Mouse (Mus musculus) forebrain, embryonic 10.5 days (tissue): ENCODE data around the gene Thbd. TPM values are rescaled to one million over a fixed set of nuclear protein-coding genes. Genes with fewer than 3 reads are reported as not detected.
A peak's percentile ranks its signal among the peaks of the same experiment; 100 is the strongest.

ENCODE experiments used
- DNase-seq: peaks from one replicate; pipeline ENCODE4 v3.0.0-alpha.2; 2017; ENCODE audit warnings: low spot score; ENCODE audit errors: extremely low spot score
- H3K27ac ChIP-seq: fragments of 300-500 bp; sonication (generic); 2 replicates; pipeline ENCODE4 v1.5.1; 2016; ENCODE audit warnings: mild to moderate bottlenecking
- H3K27me3 ChIP-seq: fragments of 300-500 bp; sonication (generic); 2 replicates; pipeline ENCODE4 v1.6.1; 2016; ENCODE audit warnings: mild to moderate bottlenecking; ENCODE audit not compliant: poor library complexity, severe bottlenecking
- H3K36me3 ChIP-seq: fragments of 300-500 bp; sonication (generic); replicated peaks from 2 replicates; pipeline ENCODE4 v1.6.1; 2016; ENCODE audit warnings: mild to moderate bottlenecking, moderate library complexity
- H3K4me1 ChIP-seq: fragments of 300-500 bp; sonication (generic); 2 replicates; pipeline ENCODE4 v1.6.1; 2016
- H3K4me3 ChIP-seq: fragments of 300-500 bp; sonication (generic); 2 replicates; pipeline ENCODE4 v1.5.1; 2016; ENCODE audit warnings: mild to moderate bottlenecking, moderate library complexity
- H3K9me3 ChIP-seq: fragments of 300-500 bp; sonication (generic); 2 replicates; pipeline ENCODE4 v1.6.1; 2016; ENCODE audit warnings: mild to moderate bottlenecking, moderate library complexity
- WGBS: fragments of 180-500 bp; shearing (Covaris S2); methylation state at CpG from one replicate; pipeline ENCODE4 v1.1.7; 2016; 5-methylcytosine and 5-hydroxymethylcytosine counted together
- polyA plus RNA-seq: library from polyadenylated mRNA; unstranded; fragments of >200 nt; fragmentation: Nextera tagmentation; extraction: Ambion mirVana; gene quantifications from 2 replicates; pipeline ENCODE4 v1.2.1, GENCODE M21; 2016

Thbd gene
- polyA plus RNA-seq, 1 experiment from 2014 or later: 4.8 TPM

- H3K4me3 ChIP-seq: no peak overlapping the region
- no peak overlapping the region for H3K27ac ChIP-seq
- no peaks in the 10 kb centered on the region for H3K36me3 ChIP-seq
- H3K9me3 ChIP-seq: no peaks in the 10 kb centered on the region
- H3K27me3 ChIP-seq: no peaks in the 10 kb centered on the region
- DNase-seq: no peak
- WGBS: 82% methylated on average over 3 of the region's 3 CpGs
- no peaks in the 10 kb centered on the region for H3K4me1 ChIP-seq
Measured at GRCm38 (mm10) chr2:148419151-148419550, 11.2 kb upstream of the Thbd start.

- WGBS: 93% methylated on average over 1 of the region's 1 CpGs
Measured at GRCm38 (mm10) chr2:148409821-148410220, 1.8 kb upstream of the Thbd start.

GRCm38 (mm10) chr2:148409141-148409540, 1.2 kb upstream of the Thbd start:
- peaks cover 53% of the 10 kb centered on the region for H3K27me3 ChIP-seq
- H3K9me3 ChIP-seq: no peaks in the 10 kb centered on the region
- H3K4me1 ChIP-seq: peaks cover 38% of the 10 kb centered on the region
- 31% methylated on average over 9 of the region's 9 CpGs for WGBS
- no peaks in the 10 kb centered on the region for H3K36me3 ChIP-seq
- H3K4me3 ChIP-seq: no peak overlapping the region
- no peak overlapping the region for H3K27ac ChIP-seq
- DNase-seq: peak; percentile 63

More at GRCm38 (mm10) chr2:148409821-148410220, 1.8 kb upstream of the Thbd start:
- Histone ChIP-seq H3K27me3 (peaks cover 46% of the 10 kb centered on the region), H3K36me3 (no peaks in the 10 kb centered on the region), H3K9me3 (no peaks in the 10 kb centered on the region), H3K4me1 (peaks cover 38% of the 10 kb centered on the region), H3K4me3 (no peak overlapping the region), H3K27ac (no peak overlapping the region)
- DNase-seq: no peak

GRCm38 (mm10) chr2:148408761-148409120, 753 bp upstream of the Thbd start:
- H3K27ac ChIP-seq: no peak overlapping the region
- H3K9me3 ChIP-seq: no peaks in the 10 kb centered on the region
- no peaks in the 10 kb centered on the region for H3K36me3 ChIP-seq
- H3K27me3 ChIP-seq: peaks cover 57% of the 10 kb centered on the region
- 14% methylated on average over 6 of the region's 6 CpGs for WGBS
- peaks cover 38% of the 10 kb centered on the region for H3K4me1 ChIP-seq
- no peak for DNase-seq
- no peak overlapping the region for H3K4me3 ChIP-seq

GRCm38 (mm10) chr2:148406971-148407869, 768 bp downstream of the Thbd start:
- Histone ChIP-seq H3K36me3 (no peaks in the 10 kb centered on the region), H3K4me1 (peaks cover 38% of the 10 kb centered on the region), H3K9me3 (no peaks in the 10 kb centered on the region), H3K27me3 (peaks cover 62% of the 10 kb centered on the region), H3K27ac (peak overlapping the region; percentile 63), H3K4me3 (peak overlapping the region; percentile 50)
- WGBS: 4% methylated on average over 55 of the region's 55 CpGs
- DNase-seq: peak; percentile 43

- Histone ChIP-seq H3K27me3 (peaks cover 62% of the 10 kb centered on the region), H3K9me3 (no peaks in the 10 kb centered on the region)
Measured at GRCm38 (mm10) chr2:148406160-148406970, 1.6 kb downstream of the Thbd start.

GRCm38 (mm10) chr2:148404906-148405305, 3.1 kb downstream of the Thbd start:
- DNase-seq: no peak
- 76% methylated on average over 5 of the region's 5 CpGs for WGBS
- peaks cover 62% of the 10 kb centered on the region for H3K27me3 ChIP-seq

More at GRCm38 (mm10) chr2:148406160-148406970, 1.6 kb downstream of the Thbd start:
- peak; percentile 39 for DNase-seq
- Histone ChIP-seq H3K27ac (no peak overlapping the region), H3K36me3 (no peaks in the 10 kb centered on the region), H3K4me1 (peaks cover 38% of the 10 kb centered on the region), H3K4me3 (peak overlapping the region; percentile 50)
- 10% methylated on average over 34 of the region's 34 CpGs for WGBS

GRCm38 (mm10) chr2:148402227-148402626, 5.8 kb downstream of the Thbd start:
- H3K27ac ChIP-seq: no peak overlapping the region
- H3K27me3 ChIP-seq: peaks cover 48% of the 10 kb centered on the region
- no peak for DNase-seq
- no peak overlapping the region for H3K4me3 ChIP-seq
- no peaks in the 10 kb centered on the region for H3K9me3 ChIP-seq
- 83% methylated on average over 1 of the region's 1 CpGs for WGBS
- H3K4me1 ChIP-seq: peaks cover 17% of the 10 kb centered on the region
- H3K36me3 ChIP-seq: no peaks in the 10 kb centered on the region

More at GRCm38 (mm10) chr2:148404906-148405305, 3.1 kb downstream of the Thbd start:
- Histone ChIP-seq H3K4me3 (no peak overlapping the region), H3K36me3 (no peaks in the 10 kb centered on the region), H3K4me1 (peaks cover 38% of the 10 kb centered on the region), H3K27ac (no peak overlapping the region), H3K9me3 (no peaks in the 10 kb centered on the region)

- H3K27ac ChIP-seq: no peak overlapping the region
- no peak for DNase-seq
- H3K27me3 ChIP-seq: peaks cover 47% of the 10 kb centered on the region
- 85% methylated on average over 5 of the region's 5 CpGs for WGBS
- H3K4me1 ChIP-seq: peaks cover 19% of the 10 kb centered on the region
- H3K9me3 ChIP-seq: no peaks in the 10 kb centered on the region
- H3K4me3 ChIP-seq: no peak overlapping the region
- H3K36me3 ChIP-seq: no peaks in the 10 kb centered on the region
Measured at GRCm38 (mm10) chr2:148398901-148399685, 8.9 kb downstream of the Thbd start.

GRCm38 (mm10) chr2:148397784-148398100, 10.2 kb downstream of the Thbd start:
- Histone ChIP-seq H3K27ac (no peak overlapping the region), H3K4me1 (peaks cover 19% of the 10 kb centered on the region), H3K36me3 (no peaks in the 10 kb centered on the region), H3K4me3 (no peak overlapping the region), H3K27me3 (peaks cover 50% of the 10 kb centered on the region), H3K9me3 (no peaks in the 10 kb centered on the region)
- WGBS: 79% methylated on average over 1 of the region's 1 CpGs
- no peak for DNase-seq

- WGBS: 81% methylated on average over 11 of the region's 11 CpGs
- peaks cover 50% of the 10 kb centered on the region for H3K27me3 ChIP-seq
- DNase-seq: no peak
- H3K9me3 ChIP-seq: no peaks in the 10 kb centered on the region
- no peak overlapping the region for H3K4me3 ChIP-seq
- no peak overlapping the region for H3K27ac ChIP-seq
- H3K4me1 ChIP-seq: peaks cover 19% of the 10 kb centered on the region
- no peaks in the 10 kb centered on the region for H3K36me3 ChIP-seq
Measured at GRCm38 (mm10) chr2:148397015-148397783, 10.8 kb downstream of the Thbd start.

GRCm38 (mm10) chr2:148396209-148396608, 11.8 kb downstream of the Thbd start:
- peak overlapping the region; percentile 63 for H3K4me3 ChIP-seq
- no peak for DNase-seq
- 73% methylated on average over 10 of the region's 10 CpGs for WGBS
- peaks cover 50% of the 10 kb centered on the region for H3K27me3 ChIP-seq
- H3K27ac ChIP-seq: no peak overlapping the region
- no peaks in the 10 kb centered on the region for H3K9me3 ChIP-seq
- peaks cover 19% of the 10 kb centered on the region for H3K4me1 ChIP-seq
- no peaks in the 10 kb centered on the region for H3K36me3 ChIP-seq
